Mouse (Mus musculus) limb, embryonic 11.5 days (tissue): ENCODE data around the gene Tmem207. TPM values are rescaled to one million over a fixed set of nuclear protein-coding genes. Genes with fewer than 3 reads are reported as not detected.

Experiments used
- ATAC-seq: fragments of 200-750 bp; cut with Nextera tagmentation; 2 replicates; pipeline ENCODE4 v1.8.0; 2017; ENCODE audit warnings: low read depth; ENCODE audit not compliant: insufficient number of reproducible peaks, low FRiP score, low TSS enrichment
- DNase-seq: peaks from one replicate; pipeline ENCODE4 v3.0.0-alpha.2; 2015; ENCODE audit warnings: low spot score
- H3K27ac ChIP-seq: fragments of 300-500 bp; sonication (generic); replicated peaks from 2 replicates; pipeline ENCODE4 v1.5.1; 2014; ENCODE audit warnings: low read depth, mild to moderate bottlenecking, low read length
- H3K27me3 ChIP-seq: fragments of 300-500 bp; sonication (generic); 2 replicates; pipeline ENCODE4 v1.6.1; 2014; ENCODE audit warnings: mild to moderate bottlenecking, low read length, mixed read lengths; ENCODE audit not compliant: control insufficient read depth, insufficient read depth
- H3K36me3 ChIP-seq: fragments of 300-500 bp; sonication (generic); 2 replicates; pipeline ENCODE4 v1.6.1; 2014; ENCODE audit warnings: mild to moderate bottlenecking, low read length, moderate library complexity, mixed read lengths; ENCODE audit not compliant: control insufficient read depth, insufficient read depth
- H3K4me1 ChIP-seq: fragments of 300-500 bp; sonication (generic); 2 replicates; pipeline ENCODE4 v1.6.1; 2014; ENCODE audit warnings: low read length, mixed read lengths; ENCODE audit not compliant: control insufficient read depth, insufficient read depth
- H3K4me2 ChIP-seq: fragments of 300-500 bp; sonication (generic); 2 replicates; pipeline ENCODE4 v1.6.1; 2014; ENCODE audit warnings: low read depth, mild to moderate bottlenecking, moderate library complexity; ENCODE audit not compliant: severe bottlenecking
- H3K4me3 ChIP-seq: fragments of 300-500 bp; sonication (generic); 2 replicates; pipeline ENCODE4 v1.5.1; 2014; ENCODE audit warnings: low read depth, low read length
- H3K9ac ChIP-seq: fragments of 300-500 bp; sonication (generic); 2 replicates; pipeline ENCODE4 v1.6.1; 2014; ENCODE audit warnings: mild to moderate bottlenecking, low read length
- H3K9me3 ChIP-seq: fragments of 300-500 bp; sonication (generic); 2 replicates; pipeline ENCODE4 v1.6.1; 2016; ENCODE audit warnings: low read length; ENCODE audit not compliant: control insufficient read depth
- WGBS: fragments of 180-500 bp; shearing (Covaris S2); extraction: QIAGEN DNeasy Blood & Tissue Kit; methylation state at CpG from one replicate; pipeline ENCODE4 v1.1.7; 2014; 5-methylcytosine and 5-hydroxymethylcytosine counted together
- polyA plus RNA-seq: library from polyadenylated mRNA; unstranded; fragments of >200 nt; fragmentation: Nextera tagmentation; extraction: Ambion mirVana; gene quantifications from 2 replicates; pipeline ENCODE4 v1.2.1, GENCODE M21; 2014

The Tmem207 gene
- polyA plus RNA-seq, 1 experiment from 2014 or later: not detected

GRCm38 (mm10) chr16:26546879-26547206 is 20.3 kb upstream of the Tmem207 start:
- Histone ChIP-seq H3K4me2 (no peak overlapping the region), H3K9me3 (no peaks in the 10 kb centered on the region), H3K27me3 (no peaks in the 10 kb centered on the region), H3K9ac (no peak overlapping the region), H3K4me1 (0 out of 2 replicates have a peak, but pooled peaks cover 4% of the 10 kb centered on the region), H3K27ac (no peak overlapping the region), H3K36me3 (no peaks in the 10 kb centered on the region), H3K4me3 (no peak overlapping the region)
- WGBS: 48% methylated on average over 1 of the region's 1 CpGs
- DNase-seq (no peak), ATAC-seq (no peak)

- ATAC-seq (no peak), DNase-seq (no peak)
- Histone ChIP-seq H3K4me2 (no peak overlapping the region), H3K4me1 (0 out of 2 replicates have a peak, but pooled peaks cover 4% of the 10 kb centered on the region), H3K36me3 (no peaks in the 10 kb centered on the region), H3K9me3 (no peaks in the 10 kb centered on the region), H3K9ac (no peak overlapping the region), H3K27ac (no peak overlapping the region), H3K27me3 (no peaks in the 10 kb centered on the region), H3K4me3 (no peak overlapping the region)
- WGBS: 12% methylated on average over 7 of the region's 7 CpGs
Measured at GRCm38 (mm10) chr16:26546170-26546878, 19.8 kb upstream of the Tmem207 start.

DNA sequence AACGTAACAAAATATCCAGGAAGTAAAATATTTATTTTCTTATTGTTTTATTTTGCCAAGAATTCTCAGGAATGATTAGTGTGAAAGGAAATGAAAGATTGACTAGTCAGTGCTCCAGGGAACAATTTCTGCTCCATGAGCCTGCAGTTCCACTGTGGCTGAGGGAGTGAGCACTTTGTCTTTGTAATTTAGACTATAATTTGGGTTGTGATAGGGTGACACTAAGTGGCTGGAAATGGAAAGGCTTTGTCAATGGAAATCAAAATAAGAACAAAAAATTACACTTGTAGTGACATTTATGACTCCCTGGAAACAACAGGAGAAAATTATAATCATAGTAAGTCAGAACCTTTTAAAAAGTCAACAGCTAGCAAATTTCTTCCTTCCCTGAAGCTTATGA is 5.7 kb upstream of the Tmem207 start:
- 89% methylated on average over 1 of the region's 1 CpGs for WGBS
- no peaks in the 10 kb centered on the region for H3K36me3 ChIP-seq
- no peak overlapping the region for H3K27ac ChIP-seq
- no peak overlapping the region for H3K4me3 ChIP-seq
- DNase-seq: no peak
- no peaks in the 10 kb centered on the region for H3K9me3 ChIP-seq
- no peak overlapping the region for H3K9ac ChIP-seq
- no peak for ATAC-seq
- no peaks in the 10 kb centered on the region for H3K27me3 ChIP-seq
- H3K4me1 ChIP-seq: peaks cover 5% of the 10 kb centered on the region; the same call in 1 of the 2 replicates
- H3K4me2 ChIP-seq: no peak overlapping the region

DNA sequence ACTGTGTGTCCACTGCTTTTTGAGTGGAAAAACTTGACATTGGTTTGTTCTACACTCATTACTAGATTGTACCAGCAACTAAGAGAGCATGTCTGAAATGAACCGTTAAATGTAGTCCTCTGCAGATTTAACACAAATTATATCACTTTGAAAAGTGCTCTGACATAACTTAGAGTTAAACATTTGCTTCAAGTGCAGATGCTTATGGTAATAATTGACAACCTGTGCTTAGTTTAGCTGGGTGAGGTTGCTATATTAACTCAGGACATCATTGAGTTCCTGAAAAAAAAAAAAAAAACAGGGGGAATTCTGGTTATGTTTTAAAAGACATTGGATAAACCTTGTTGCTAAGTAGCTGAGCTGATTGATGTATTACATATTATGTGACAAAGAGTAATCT is 3.9 kb upstream of the Tmem207 start:
- no peak overlapping the region for H3K9ac ChIP-seq
- H3K4me2 ChIP-seq: no peak overlapping the region
- H3K36me3 ChIP-seq: no peaks in the 10 kb centered on the region
- 77% methylated on average over 1 of the region's 1 CpGs for WGBS
- H3K9me3 ChIP-seq: no peaks in the 10 kb centered on the region
- H3K4me1 ChIP-seq: peaks cover 5% of the 10 kb centered on the region; the same call in 1 of the 2 replicates
- no peak for DNase-seq
- ATAC-seq: no peak
- no peaks in the 10 kb centered on the region for H3K27me3 ChIP-seq
- H3K27ac ChIP-seq: no peak overlapping the region
- no peak overlapping the region for H3K4me3 ChIP-seq

GRCm38 (mm10) chr16:26527931-26528666 is 1.5 kb upstream of the Tmem207 start:
- Histone ChIP-seq H3K4me2 (no peak overlapping the region), H3K36me3 (no peaks in the 10 kb centered on the region), H3K27ac (no peak overlapping the region), H3K4me1 (no peaks in the 10 kb centered on the region), H3K9me3 (no peaks in the 10 kb centered on the region), H3K4me3 (no peak overlapping the region), H3K9ac (no peak overlapping the region), H3K27me3 (no peaks in the 10 kb centered on the region)
- DNase-seq (no peak), ATAC-seq (no peak)
- 73% methylated on average over 10 of the region's 10 CpGs for WGBS

DNA sequence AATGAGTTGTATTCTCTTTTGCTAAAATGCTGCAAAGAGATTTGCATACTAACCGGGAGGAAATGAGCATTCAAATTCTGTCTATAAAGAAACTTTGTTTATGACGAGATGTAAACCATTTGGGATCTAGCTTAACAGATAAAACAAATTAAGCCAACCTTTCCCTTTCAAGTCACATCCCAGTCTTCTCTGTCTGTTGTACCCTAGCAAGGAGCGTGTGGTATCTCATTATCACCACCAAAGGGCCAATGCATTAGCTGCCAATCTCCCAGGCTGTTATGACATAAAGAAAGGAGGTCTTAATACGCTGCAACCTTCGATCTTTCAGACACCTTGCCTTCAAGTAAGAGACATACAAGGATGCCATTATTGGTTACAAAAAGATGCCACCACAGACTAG is 737 bp downstream of the Tmem207 start:
- H3K4me1 ChIP-seq: no peaks in the 10 kb centered on the region
- no peaks in the 10 kb centered on the region for H3K9me3 ChIP-seq
- H3K4me2 ChIP-seq: no peak overlapping the region
- H3K36me3 ChIP-seq: no peaks in the 10 kb centered on the region
- H3K4me3 ChIP-seq: no peak overlapping the region
- H3K27ac ChIP-seq: no peak overlapping the region
- WGBS: 83% methylated on average over 5 of the region's 5 CpGs
- no peak for ATAC-seq
- no peak overlapping the region for H3K9ac ChIP-seq
- H3K27me3 ChIP-seq: no peaks in the 10 kb centered on the region
- DNase-seq: no peak

GRCm38 (mm10) chr16:26519596-26519995 is 7.0 kb downstream of the Tmem207 start:
- Histone ChIP-seq H3K27ac (no peak overlapping the region), H3K4me2 (no peak overlapping the region), H3K36me3 (no peaks in the 10 kb centered on the region), H3K9ac (no peak overlapping the region), H3K4me1 (no peaks in the 10 kb centered on the region), H3K27me3 (no peaks in the 10 kb centered on the region), H3K9me3 (no peaks in the 10 kb centered on the region), H3K4me3 (no peak overlapping the region)
- 64% methylated on average over 2 of the region's 2 CpGs for WGBS
- DNase-seq: peak; percentile 43
- ATAC-seq: no peak

DNA sequence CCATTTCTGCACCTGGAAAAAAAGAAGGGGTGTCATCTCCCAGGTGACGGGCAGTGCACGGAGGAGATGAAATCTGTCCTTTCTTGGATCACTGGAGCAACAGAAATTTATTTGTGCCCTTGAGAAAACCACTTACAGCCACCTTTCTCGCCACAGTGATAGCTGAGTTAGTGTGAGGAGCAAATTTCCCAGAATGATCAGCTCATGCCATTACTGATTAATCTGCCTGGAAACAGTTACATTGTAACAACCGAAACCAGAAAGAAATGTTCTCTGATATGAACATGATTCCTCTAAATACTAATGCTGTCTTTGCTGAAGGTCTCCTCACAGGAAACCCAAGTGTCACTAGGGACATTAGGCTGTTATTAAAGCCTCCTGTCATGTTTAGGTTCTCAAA is 21.6 kb downstream of the Tmem207 start:
- Histone ChIP-seq H3K4me3 (no peak overlapping the region), H3K9me3 (no peaks in the 10 kb centered on the region), H3K36me3 (no peaks in the 10 kb centered on the region), H3K4me1 (no peaks in the 10 kb centered on the region), H3K27me3 (no peaks in the 10 kb centered on the region), H3K9ac (no peak overlapping the region), H3K27ac (no peak overlapping the region), H3K4me2 (no peak overlapping the region)
- no peak for ATAC-seq
- WGBS: 87% methylated on average over 4 of the region's 4 CpGs
- DNase-seq: no peak
